Mouse (Mus musculus): ENCODE data around the gene Olfr1168. TPM values are rescaled to one million over a fixed set of nuclear protein-coding genes. Genes with fewer than 3 reads are reported as not detected.
"Not testable (repeated sequence)": the region's sequence is repeated elsewhere in the genome, so short reads cannot be mapped to it uniquely, and the experiment has no call there.

The Olfr1168 gene
- polyA plus RNA-seq (2012; rRNA removed), result not detected in 2 replicates
- not detected in 2 replicates for polyA plus RNA-seq (2014; fragmentation: Nextera tagmentation; extraction: Ambion mirVana)

- no peak within 1 kb of the TSS for H3K4me2 ChIP-seq (replicated peaks; ENCODE audit: low read depth, low read length, severe bottlenecking)
- no peak for TF ChIP-seq POLR2A (IDR thresholded peaks at IDR 0.05; ENCODE audit: borderline replicate concordance, extremely low read depth, insufficient read depth, insufficient read length)
- no peaks in the 10 kb centered on the region for H3K9me3 ChIP-seq (ENCODE audit: control insufficient read depth, low read length)
- H3K27me3 ChIP-seq (ENCODE audit: control insufficient read depth, insufficient read depth, low read length), result no peaks in the 10 kb centered on the region
- H3K36me3 ChIP-seq (ENCODE audit: control insufficient read depth, insufficient read depth, low read length), result no peaks in the 10 kb centered on the region
- H3K9ac ChIP-seq (ENCODE audit: low read depth, low read length, severe bottlenecking), result no peak within 1 kb of the TSS
- WGBS, result 84% methylated on average over 2 of the region's 2 CpGs
- DNase-seq (ENCODE audit: low spot score) (no peak), ATAC-seq (ENCODE audit: low FRiP score, low read depth) (no peak)
- no peak within 1 kb of the TSS for H3K27ac ChIP-seq (replicated peaks; ENCODE audit: low read depth, low read length)
- H3K4me3 ChIP-seq (replicated peaks; ENCODE audit: low read length), result no peak within 1 kb of the TSS
- H3K4me1 ChIP-seq (ENCODE audit: control insufficient read depth, insufficient read depth, low read length), result no peaks in the 10 kb centered on the region
These were observed at the start of gene Olfr1168 for GRCm38 (mm10) chr2:88181580-88181979. Olfr1168 (plus strand) TSS chr2:88181880.

- not testable (repeated sequence) for H3K9me3 ChIP-seq (ENCODE audit: control insufficient read depth, low read length); H3K36me3 ChIP-seq (ENCODE audit: control insufficient read depth, insufficient read depth, low read length); H3K27me3 ChIP-seq (ENCODE audit: control insufficient read depth, insufficient read depth, low read length); ATAC-seq (ENCODE audit: low FRiP score, low read depth); H3K4me3 ChIP-seq (replicated peaks; ENCODE audit: low read length); H3K4me2 ChIP-seq (replicated peaks; ENCODE audit: low read depth, low read length, severe bottlenecking); H3K27ac ChIP-seq (replicated peaks; ENCODE audit: low read depth, low read length); H3K9ac ChIP-seq (ENCODE audit: low read depth, low read length, severe bottlenecking); H3K4me1 ChIP-seq (ENCODE audit: control insufficient read depth, insufficient read depth, low read length); DNase-seq (ENCODE audit: low spot score)
- WGBS, result 90% methylated on average over 1 of the region's 1 CpGs
These were observed 26.6 kb upstream of the Olfr1168 start, which contains the start of gene Olfr1167 for GRCm38 (mm10) chr2:88155093-88155492. Olfr1167 (minus strand) TSS chr2:88155193.

GRCm38 (mm10) chr2:88220784-88221183, 39.1 kb downstream of the Olfr1168 start:
- Histone ChIP-seq H3K4me3 (replicated peaks; ENCODE audit: low read length) (no peak overlapping the region), H3K36me3 (ENCODE audit: control insufficient read depth, insufficient read depth, low read length) (no peaks in the 10 kb centered on the region), H3K27me3 (ENCODE audit: control insufficient read depth, insufficient read depth, low read length) (no peaks in the 10 kb centered on the region), H3K27ac (replicated peaks; ENCODE audit: low read depth, low read length) (no peak overlapping the region), H3K9ac (ENCODE audit: low read depth, low read length, severe bottlenecking) (no peak overlapping the region), H3K9me3 (ENCODE audit: control insufficient read depth, low read length) (no peaks in the 10 kb centered on the region), H3K4me1 (ENCODE audit: control insufficient read depth, insufficient read depth, low read length) (no peaks in the 10 kb centered on the region), H3K4me2 (replicated peaks; ENCODE audit: low read depth, low read length, severe bottlenecking) (no peak overlapping the region)
- no peak for TF ChIP-seq POLR2A (IDR thresholded peaks at IDR 0.05; ENCODE audit: borderline replicate concordance, extremely low read depth, insufficient read depth, insufficient read length)
- DNase-seq (ENCODE audit: low spot score), result no peak
- WGBS, result 94% methylated on average over 1 of the region's 1 CpGs
- ATAC-seq (ENCODE audit: low FRiP score, low read depth), result no peak

GRCm38 (mm10) chr2:88228234-88228633, 46.6 kb downstream of the Olfr1168 start, which contains the start of gene Olfr1170:
Olfr1170 (minus strand) TSS chr2:88228334.
- 83% methylated on average over 1 of the region's 1 CpGs for WGBS
- Histone ChIP-seq H3K4me1 (ENCODE audit: control insufficient read depth, insufficient read depth, low read length) (no peaks in the 10 kb centered on the region), H3K27me3 (ENCODE audit: control insufficient read depth, insufficient read depth, low read length) (no peaks in the 10 kb centered on the region), H3K9ac (ENCODE audit: low read depth, low read length, severe bottlenecking) (no peak within 1 kb of the TSS), H3K36me3 (ENCODE audit: control insufficient read depth, insufficient read depth, low read length) (no peaks in the 10 kb centered on the region), H3K27ac (replicated peaks; ENCODE audit: low read depth, low read length) (no peak within 1 kb of the TSS), H3K4me3 (replicated peaks; ENCODE audit: low read length) (no peak within 1 kb of the TSS), H3K9me3 (ENCODE audit: control insufficient read depth, low read length) (no peaks in the 10 kb centered on the region), H3K4me2 (replicated peaks; ENCODE audit: low read depth, low read length, severe bottlenecking) (no peak within 1 kb of the TSS)
- TF ChIP-seq POLR2A (IDR thresholded peaks at IDR 0.05; ENCODE audit: borderline replicate concordance, extremely low read depth, insufficient read depth, insufficient read length), result no peak
- DNase-seq (ENCODE audit: low spot score), result no peak
- ATAC-seq (ENCODE audit: low FRiP score, low read depth), result no peak

Other genes starting within 250 kb of the Olfr1168 start
- gene Olfr1155, start 236.7 kb upstream of the Olfr1168 start, polyA plus RNA-seq (2012; rRNA removed), result not detected in 2 replicates
- not detected in 2 replicates for gene Olfr1155, start 236.7 kb upstream of the Olfr1168 start, polyA plus RNA-seq (2014; fragmentation: Nextera tagmentation; extraction: Ambion mirVana)
- not detected in 2 replicates for gene Olfr1156, start 228.8 kb upstream of the Olfr1168 start, polyA plus RNA-seq (2012; rRNA removed)
- gene Olfr1156, start 228.8 kb upstream of the Olfr1168 start, polyA plus RNA-seq (2014; fragmentation: Nextera tagmentation; extraction: Ambion mirVana), result not detected in 2 replicates
- not detected in 2 replicates for gene Olfr1157, start 213.6 kb upstream of the Olfr1168 start, polyA plus RNA-seq (2012; rRNA removed)
- not detected in 2 replicates for gene Olfr1157, start 213.6 kb upstream of the Olfr1168 start, polyA plus RNA-seq (2014; fragmentation: Nextera tagmentation; extraction: Ambion mirVana)
- gene Olfr74, start 207.2 kb upstream of the Olfr1168 start, polyA plus RNA-seq (2012; rRNA removed), result not detected in 2 replicates
- not detected in 2 replicates for gene Olfr74, start 207.2 kb upstream of the Olfr1168 start, polyA plus RNA-seq (2014; fragmentation: Nextera tagmentation; extraction: Ambion mirVana)
- not detected in 2 replicates for gene Olfr1158, start 191.8 kb upstream of the Olfr1168 start, polyA plus RNA-seq (2012; rRNA removed)
- not detected in 2 replicates for gene Olfr1158, start 191.8 kb upstream of the Olfr1168 start, polyA plus RNA-seq (2014; fragmentation: Nextera tagmentation; extraction: Ambion mirVana)
- gene Olfr1160, start 173.6 kb upstream of the Olfr1168 start, polyA plus RNA-seq (2012; rRNA removed), result not detected in 2 replicates
- gene Olfr1160, start 173.6 kb upstream of the Olfr1168 start, polyA plus RNA-seq (2014; fragmentation: Nextera tagmentation; extraction: Ambion mirVana), result not detected in 2 replicates
- not detected in 2 replicates for gene Olfr1161, start 159.1 kb upstream of the Olfr1168 start, polyA plus RNA-seq (2012; rRNA removed)
- gene Olfr1161, start 159.1 kb upstream of the Olfr1168 start, polyA plus RNA-seq (2014; fragmentation: Nextera tagmentation; extraction: Ambion mirVana), result not detected in 2 replicates
- gene Olfr73, start 144.2 kb upstream of the Olfr1168 start, polyA plus RNA-seq (2012; rRNA removed), result not detected in 2 replicates
- gene Olfr73, start 144.2 kb upstream of the Olfr1168 start, polyA plus RNA-seq (2014; fragmentation: Nextera tagmentation; extraction: Ambion mirVana), result not detected in 2 replicates
- gene Olfr1162, start 130.8 kb upstream of the Olfr1168 start, polyA plus RNA-seq (2012; rRNA removed), result not detected in 2 replicates
- not detected in 2 replicates for gene Olfr1162, start 130.8 kb upstream of the Olfr1168 start, polyA plus RNA-seq (2014; fragmentation: Nextera tagmentation; extraction: Ambion mirVana)
- not detected in 2 replicates for gene Olfr1163, start 110.0 kb upstream of the Olfr1168 start, polyA plus RNA-seq (2012; rRNA removed)
- gene Olfr1163, start 110.0 kb upstream of the Olfr1168 start, polyA plus RNA-seq (2014; fragmentation: Nextera tagmentation; extraction: Ambion mirVana), result not detected in 2 replicates
- not detected in 2 replicates for gene Olfr1164, start 87.9 kb upstream of the Olfr1168 start, polyA plus RNA-seq (2012; rRNA removed)
- not detected in 2 replicates for gene Olfr1164, start 87.9 kb upstream of the Olfr1168 start, polyA plus RNA-seq (2014; fragmentation: Nextera tagmentation; extraction: Ambion mirVana)
- gene Olfr1166, start 53.6 kb upstream of the Olfr1168 start, polyA plus RNA-seq (2012; rRNA removed), result not detected in 2 replicates
- gene Olfr1166, start 53.6 kb upstream of the Olfr1168 start, polyA plus RNA-seq (2014; fragmentation: Nextera tagmentation; extraction: Ambion mirVana), result not detected in 2 replicates
- not detected in 2 replicates for gene Olfr1167, start 26.7 kb upstream of the Olfr1168 start, polyA plus RNA-seq (2012; rRNA removed)
- gene Olfr1167, start 26.7 kb upstream of the Olfr1168 start, polyA plus RNA-seq (2014; fragmentation: Nextera tagmentation; extraction: Ambion mirVana), result not detected in 2 replicates
- gene Olfr1170, start 46.5 kb downstream of the Olfr1168 start, polyA plus RNA-seq (2012; rRNA removed), result not detected in 2 replicates
- gene Olfr1170, start 46.5 kb downstream of the Olfr1168 start, polyA plus RNA-seq (2014; fragmentation: Nextera tagmentation; extraction: Ambion mirVana), result not detected in 2 replicates
- gene Olfr1173, start 98.0 kb downstream of the Olfr1168 start, polyA plus RNA-seq (2012; rRNA removed), result not detected in 2 replicates
- not detected in 2 replicates for gene Olfr1173, start 98.0 kb downstream of the Olfr1168 start, polyA plus RNA-seq (2014; fragmentation: Nextera tagmentation; extraction: Ambion mirVana)
- gene Olfr1174-ps, start 133.3 kb downstream of the Olfr1168 start, polyA plus RNA-seq (2012; rRNA removed), result not detected in 2 replicates
- gene Olfr1174-ps, start 133.3 kb downstream of the Olfr1168 start, polyA plus RNA-seq (2014; fragmentation: Nextera tagmentation; extraction: Ambion mirVana), result not detected in 2 replicates
- gene Olfr1175-ps, start 145.3 kb downstream of the Olfr1168 start, polyA plus RNA-seq (2012; rRNA removed), result not detected in 2 replicates
- gene Olfr1175-ps, start 145.3 kb downstream of the Olfr1168 start, polyA plus RNA-seq (2014; fragmentation: Nextera tagmentation; extraction: Ambion mirVana), result not detected in 2 replicates
- not detected in 2 replicates for gene Olfr1176, start 154.8 kb downstream of the Olfr1168 start, polyA plus RNA-seq (2012; rRNA removed)
- not detected in 2 replicates for gene Olfr1176, start 154.8 kb downstream of the Olfr1168 start, polyA plus RNA-seq (2014; fragmentation: Nextera tagmentation; extraction: Ambion mirVana)
- not detected in 2 replicates for gene Olfr1177-ps, start 164.6 kb downstream of the Olfr1168 start, polyA plus RNA-seq (2012; rRNA removed)
- gene Olfr1177-ps, start 164.6 kb downstream of the Olfr1168 start, polyA plus RNA-seq (2014; fragmentation: Nextera tagmentation; extraction: Ambion mirVana), result not detected in 2 replicates
- gene Olfr1178, start 205.2 kb downstream of the Olfr1168 start, polyA plus RNA-seq (2012; rRNA removed), result 0.08 TPM in 1 of 2 replicates, not detected in the other
- gene Olfr1178, start 205.2 kb downstream of the Olfr1168 start, polyA plus RNA-seq (2014; fragmentation: Nextera tagmentation; extraction: Ambion mirVana), result not detected in 2 replicates
- not detected in 2 replicates for gene Olfr1179, start 224.6 kb downstream of the Olfr1168 start, polyA plus RNA-seq (2012; rRNA removed)
- gene Olfr1179, start 224.6 kb downstream of the Olfr1168 start, polyA plus RNA-seq (2014; fragmentation: Nextera tagmentation; extraction: Ambion mirVana), result not detected in 2 replicates
- gene Olfr1180, start 237.3 kb downstream of the Olfr1168 start, polyA plus RNA-seq (2012; rRNA removed), result not detected in 2 replicates
- not detected in 2 replicates for gene Olfr1180, start 237.3 kb downstream of the Olfr1168 start, polyA plus RNA-seq (2014; fragmentation: Nextera tagmentation; extraction: Ambion mirVana)
- gene Olfr1181, start 244.3 kb downstream of the Olfr1168 start, polyA plus RNA-seq (2012; rRNA removed), result not detected in 2 replicates
- gene Olfr1181, start 244.3 kb downstream of the Olfr1168 start, polyA plus RNA-seq (2014; fragmentation: Nextera tagmentation; extraction: Ambion mirVana), result not detected in 2 replicates

All from limb, embryonic 14.5 days (tissue).